Mouse (Mus musculus) embryonic fibroblast, embryonic 13.5 days (primary cell): ENCODE data around the gene Atxn7.

Experiments
- CTCF ChIP-seq: IDR thresholded peaks from 2 replicates; pipeline ENCODE4 v1.5.1; 2011; ENCODE audit warnings: mild to moderate bottlenecking, control low read depth, low read length, moderate library complexity, borderline replicate concordance; ENCODE audit not compliant: insufficient read depth
- POLR2A ChIP-seq: IDR thresholded peaks from 2 replicates; pipeline ENCODE4 v1.6.1; 2011; ENCODE audit warnings: low read depth, mild to moderate bottlenecking, control low read depth, low read length, moderate library complexity

GRCm38 (mm10) chr14:14025870-14026269, 64.6 kb downstream of the Atxn7 start:
- TF ChIP-seq CTCF (no peak), POLR2A (no peak)
